Mouse (Mus musculus): Measurements from ENCODE around the gene Lrrc8a. TPM values are rescaled to one million over a fixed set of nuclear protein-coding genes. Genes with fewer than 3 reads are reported as not detected.

The Lrrc8a gene
- polyA plus RNA-seq, 1 experiment = 24.3 TPM

DNA sequence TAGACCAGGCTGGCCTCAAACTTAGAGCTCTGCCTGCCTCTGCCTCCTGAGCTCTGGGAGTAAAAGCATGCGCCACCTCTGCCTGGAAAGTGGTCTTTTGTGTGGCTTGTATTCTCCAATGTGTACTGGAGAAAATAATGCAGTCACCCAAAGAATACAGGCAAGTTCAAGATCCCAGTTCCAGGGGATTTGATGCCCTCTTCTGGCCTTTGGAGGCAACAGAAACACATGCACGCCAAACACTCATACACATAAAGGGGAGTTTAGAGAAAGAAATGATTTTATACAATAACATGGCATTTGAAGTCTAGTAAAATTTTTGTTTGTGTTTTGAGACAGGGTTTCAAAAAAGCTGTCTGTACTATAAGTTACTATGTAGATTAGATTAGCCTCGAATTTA, 62.0 kb downstream of the Lrrc8a start:
- no peak for DNase-seq (ENCODE audit: low spot score)

DNA sequence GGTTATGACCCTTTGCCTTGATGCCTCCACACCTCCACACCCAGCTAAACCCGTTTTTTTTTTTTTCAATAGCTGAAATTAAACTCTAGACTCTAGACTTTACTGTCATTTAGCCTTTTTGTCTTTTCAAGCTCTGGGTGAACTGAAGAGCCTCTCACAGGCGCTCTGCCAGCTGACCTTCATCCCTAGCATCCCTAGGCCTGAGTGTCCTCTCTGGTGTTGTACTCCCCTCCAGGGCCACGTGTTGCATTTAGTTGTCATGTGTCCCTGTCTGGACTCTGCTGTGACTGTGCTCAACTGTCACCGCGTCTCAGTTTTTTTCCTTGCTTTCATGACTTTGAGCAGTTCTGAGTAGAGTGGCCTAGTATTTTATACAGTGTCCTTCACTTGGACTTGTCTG, 62.5 kb downstream of the Lrrc8a start:
- no peak for DNase-seq (ENCODE audit: low spot score)

DNA sequence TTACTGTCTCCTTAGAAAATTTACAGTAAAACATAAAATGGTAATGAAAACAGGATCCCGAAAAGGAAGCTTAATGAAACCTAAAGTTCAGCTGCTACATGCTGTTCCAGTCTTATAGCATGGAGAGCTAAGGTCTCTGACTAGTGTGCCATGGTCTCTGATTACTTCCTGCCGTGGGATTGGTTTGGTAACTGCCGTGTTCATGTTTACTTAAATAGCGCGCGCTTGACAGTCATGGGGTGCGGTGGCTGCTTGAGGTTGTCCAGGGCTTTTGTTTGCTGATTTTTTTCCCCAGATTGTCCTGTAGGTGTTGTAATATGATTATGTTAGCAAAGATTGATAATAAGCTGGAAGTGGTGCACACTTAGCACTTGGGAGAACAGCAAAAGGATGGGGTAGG, 68.6 kb downstream of the Lrrc8a start:
- DNase-seq (ENCODE audit: low spot score) = no peak

DNA sequence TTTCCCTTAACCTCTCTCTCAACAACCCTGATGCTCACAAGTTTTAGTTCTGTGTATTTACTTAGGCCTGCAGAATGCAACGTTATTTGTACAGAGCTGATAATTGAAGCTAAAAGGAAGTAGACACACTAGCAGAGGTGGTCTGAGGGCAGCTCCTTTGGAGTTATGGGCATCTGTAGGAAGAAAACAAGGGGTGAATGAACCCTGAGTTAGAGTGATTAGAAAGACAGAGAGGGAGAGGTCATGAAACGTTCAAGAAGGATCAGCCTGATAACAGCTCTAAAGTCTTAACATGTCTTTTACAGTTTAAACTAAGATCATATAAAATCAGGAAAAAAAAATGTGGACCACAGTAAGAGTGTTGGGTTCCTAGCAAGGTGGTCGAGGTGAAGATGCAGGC, 71.8 kb downstream of the Lrrc8a start:
- DNase-seq (ENCODE audit: low spot score) = no peak

DNA sequence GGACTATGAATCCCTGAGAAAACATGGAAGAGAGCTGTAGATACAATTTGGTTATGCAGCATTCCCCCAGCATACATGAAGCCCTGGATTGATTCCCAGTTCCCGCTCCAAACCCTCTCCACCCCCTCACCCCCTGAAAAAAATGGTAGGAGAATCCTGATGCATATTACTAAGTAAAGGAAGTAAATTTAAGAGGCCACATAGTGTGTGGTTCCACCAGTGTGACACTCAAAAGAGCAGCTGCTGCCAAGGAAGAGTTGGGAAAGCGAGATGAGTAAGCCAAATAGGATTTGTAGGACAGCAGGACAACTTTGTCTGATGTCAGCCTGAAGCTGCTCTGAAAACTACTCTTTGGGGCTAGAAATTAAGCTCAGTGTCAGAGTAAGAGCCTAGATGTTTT, 74.0 kb downstream of the Lrrc8a start:
- DNase-seq (ENCODE audit: low spot score) = no peak

Other genes starting within 250 kb of the Lrrc8a start
- gene Wdr34, start 188.8 kb upstream of the Lrrc8a start, polyA plus RNA-seq (2012; rRNA removed) = 17.6 and 18.0 TPM in 2 replicates
- 114 and 146 TPM in 2 replicates for gene Set, start 180.3 kb upstream of the Lrrc8a start, polyA plus RNA-seq (2012; rRNA removed)
- gene Pkn3, start 160.0 kb upstream of the Lrrc8a start, polyA plus RNA-seq (2012; rRNA removed) = 18.6 and 22.3 TPM in 2 replicates
- gene Zdhhc12, start 144.1 kb upstream of the Lrrc8a start, polyA plus RNA-seq (2012; rRNA removed) = 31.5 and 40.7 TPM in 2 replicates
- 46.2 and 46.5 TPM in 2 replicates for gene Zer1, start 113.1 kb upstream of the Lrrc8a start, polyA plus RNA-seq (2012; rRNA removed)
- 29.2 and 29.5 TPM in 2 replicates for gene Tbc1d13, start 104.0 kb upstream of the Lrrc8a start, polyA plus RNA-seq (2012; rRNA removed)
- 26.0 and 26.4 TPM in 2 replicates for gene Endog, start 66.2 kb upstream of the Lrrc8a start, polyA plus RNA-seq (2012; rRNA removed)
- gene Spout1, start 59.3 kb upstream of the Lrrc8a start, polyA plus RNA-seq (2012; rRNA removed) = 25.0 and 26.9 TPM in 2 replicates
- 75.5 and 103 TPM in 2 replicates for gene Kyat1, start 31.9 kb upstream of the Lrrc8a start, polyA plus RNA-seq (2012; rRNA removed)
- gene Gm28035, start 2.9 kb downstream of the Lrrc8a start, polyA plus RNA-seq (2012; rRNA removed) = 4.1 and 5.4 TPM in 2 replicates
- 36.2 and 55.9 TPM in 2 replicates for gene Phyhd1, start 28.5 kb downstream of the Lrrc8a start, polyA plus RNA-seq (2012; rRNA removed)
- gene Gm28038, start 43.3 kb downstream of the Lrrc8a start, polyA plus RNA-seq (2012; rRNA removed) = not detected in 2 replicates
- 14.4 and 15.7 TPM in 2 replicates for gene Dolk, start 48.6 kb downstream of the Lrrc8a start, polyA plus RNA-seq (2012; rRNA removed)
- 17.2 and 18.1 TPM in 2 replicates for gene Nup188, start 48.7 kb downstream of the Lrrc8a start, polyA plus RNA-seq (2012; rRNA removed)
- gene Sh3glb2, start 121.6 kb downstream of the Lrrc8a start, polyA plus RNA-seq (2012; rRNA removed) = 191 and 259 TPM in 2 replicates
- 32.6 and 34.4 TPM in 2 replicates for gene Miga2, start 126.5 kb downstream of the Lrrc8a start, polyA plus RNA-seq (2012; rRNA removed)
- gene Dolpp1, start 154.5 kb downstream of the Lrrc8a start, polyA plus RNA-seq (2012; rRNA removed) = 18.9 and 27.3 TPM in 2 replicates
- 27.3 and 38.1 TPM in 2 replicates for gene Crat, start 178.1 kb downstream of the Lrrc8a start, polyA plus RNA-seq (2012; rRNA removed)
- gene Ptpa, start 178.3 kb downstream of the Lrrc8a start, polyA plus RNA-seq (2012; rRNA removed) = 90.0 and 93.9 TPM in 2 replicates
- gene Ier5l, start 236.5 kb downstream of the Lrrc8a start, polyA plus RNA-seq (2012; rRNA removed) = 10.7 and 11.0 TPM in 2 replicates

All from urinary bladder, adult 2 months (tissue).